Mouse (Mus musculus): ENCODE measurements at regions not wholly inside any gene's neighbourhood (a gene's known extent, or its start where the extent isn't known, plus 50 kb on each side); places are given as distances from the start of the nearest gene placed in this dataset.

DNA sequence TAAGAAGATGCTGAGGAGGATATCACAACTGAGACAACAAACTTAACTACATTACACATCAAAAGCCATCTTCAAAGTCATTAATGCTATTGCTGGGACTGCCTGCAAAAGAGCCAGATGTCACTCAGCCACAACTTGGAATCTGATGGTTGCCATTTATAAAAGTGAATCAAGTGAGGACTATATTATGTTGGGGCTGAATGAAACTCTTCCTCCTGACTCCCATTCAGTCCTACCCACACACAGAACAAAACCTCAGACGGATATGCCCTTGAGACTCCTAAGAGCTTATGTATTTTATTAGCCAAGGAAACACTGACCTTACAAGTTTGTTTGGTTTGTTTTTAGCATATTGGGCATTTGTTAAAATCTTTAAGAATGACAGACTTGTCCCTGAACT, 778.5 kb downstream of the Nova1 start:
- TF ChIP-seq CTCF (IDR thresholded peaks at IDR 0.05; ENCODE audit: low read depth, low read length) (no peak), POLR2A (IDR thresholded peaks at IDR 0.05; ENCODE audit: extremely low read depth, insufficient read depth, low read length) (no peak)
